Mouse (Mus musculus): ENCODE results near the gene Rxfp2.

Gene Rxfp2

GRCm38 (mm10) chr5:150115271-150116092, 97.0 kb downstream of the Rxfp2 start:
- peak; percentile 55 for DNase-seq (ENCODE audit: low spot score)

GRCm38 (mm10) chr5:150116216-150116905, 97.9 kb downstream of the Rxfp2 start:
- DNase-seq (ENCODE audit: low spot score) = no peak

- peak; percentile 67 for DNase-seq (ENCODE audit: low spot score)
These were observed 98.4 kb downstream of the Rxfp2 start for GRCm38 (mm10) chr5:150116906-150117216.

GRCm38 (mm10) chr5:150118124-150118454, 99.6 kb downstream of the Rxfp2 start:
- DNase-seq (ENCODE audit: low spot score) = no peak

GRCm38 (mm10) chr5:150118455-150119241, 100.2 kb downstream of the Rxfp2 start, which contains the start of gene Fry:
Fry (plus strand) TSS chr5:150118645.
- DNase-seq (ENCODE audit: low spot score) = peak; percentile 93

GRCm38 (mm10) chr5:150120676-150121075, 102.2 kb downstream of the Rxfp2 start:
- no peak for DNase-seq (ENCODE audit: low spot score)

GRCm38 (mm10) chr5:150122095-150122494, 103.6 kb downstream of the Rxfp2 start:
- no peak for DNase-seq (ENCODE audit: low spot score)

GRCm38 (mm10) chr5:150122571-150122970, 104.1 kb downstream of the Rxfp2 start:
- no peak for DNase-seq (ENCODE audit: low spot score)

- no peak for DNase-seq (ENCODE audit: low spot score)
These were observed 107.4 kb downstream of the Rxfp2 start for GRCm38 (mm10) chr5:150125920-150126319.

GRCm38 (mm10) chr5:150128432-150128831, 110.0 kb downstream of the Rxfp2 start:
- no peak for DNase-seq (ENCODE audit: low spot score)

GRCm38 (mm10) chr5:150130144-150130543, 111.7 kb downstream of the Rxfp2 start:
- no peak for DNase-seq (ENCODE audit: low spot score)

GRCm38 (mm10) chr5:150131166-150131565, 112.7 kb downstream of the Rxfp2 start:
- no peak for DNase-seq (ENCODE audit: low spot score)
